Mouse (Mus musculus) liver, embryonic 13.5 days (tissue): Measurements from ENCODE around the gene Nmur1. TPM values are rescaled to one million over a fixed set of nuclear protein-coding genes. Genes with fewer than 3 reads are reported as not detected.

Experiments used
- ATAC-seq: fragments of 200-750 bp; cut with Nextera tagmentation; 2 replicates; pipeline ENCODE4 v1.8.0; 2017; ENCODE audit warnings: low read depth, mild to moderate bottlenecking, moderate number of reproducible peaks, moderate library complexity
- DNase-seq: peaks from one replicate; pipeline ENCODE4 v3.0.0; 2022
- H3K27ac ChIP-seq: fragments of 300-500 bp; sonication (generic); 2 replicates; pipeline ENCODE4 v1.5.1; 2015; ENCODE audit warnings: moderate library complexity, mild to moderate bottlenecking, inconsistent platforms
- H3K27me3 ChIP-seq: fragments of 300-500 bp; sonication (generic); 2 replicates; pipeline ENCODE4 v1.6.1; 2015; ENCODE audit warnings: mild to moderate bottlenecking, inconsistent platforms
- H3K36me3 ChIP-seq: fragments of 300-500 bp; sonication (generic); 2 replicates; pipeline ENCODE4 v1.6.1; 2015; ENCODE audit warnings: mild to moderate bottlenecking, inconsistent platforms
- H3K4me1 ChIP-seq: fragments of 300-500 bp; sonication (generic); replicated peaks from 2 replicates; pipeline ENCODE4 v1.6.1; 2015; ENCODE audit warnings: inconsistent platforms
- H3K4me2 ChIP-seq: fragments of 300-500 bp; sonication (generic); 2 replicates; pipeline ENCODE4 v1.6.1; 2015; ENCODE audit warnings: inconsistent platforms, mild to moderate bottlenecking, moderate library complexity
- H3K4me3 ChIP-seq: fragments of 300-500 bp; sonication (generic); replicated peaks from 2 replicates; pipeline ENCODE4 v1.5.1; 2015; ENCODE audit warnings: mild to moderate bottlenecking, inconsistent platforms
- H3K9ac ChIP-seq: fragments of 300-500 bp; sonication (generic); 2 replicates; pipeline ENCODE4 v1.6.1; 2015; ENCODE audit warnings: mild to moderate bottlenecking, inconsistent platforms
- H3K9me3 ChIP-seq: fragments of 300-500 bp; sonication (generic); replicated peaks from 2 replicates; pipeline ENCODE4 v1.6.1; 2016; ENCODE audit warnings: inconsistent platforms
- WGBS: fragments of 180-500 bp; shearing (Covaris S2); methylation state at CpG from one replicate; pipeline ENCODE4 v1.1.7; 2015; ENCODE audit not compliant: insufficient replicate concordance; 5-methylcytosine and 5-hydroxymethylcytosine counted together
- polyA plus RNA-seq: library from polyadenylated mRNA; unstranded; fragments of >200 nt; fragmentation: Nextera tagmentation; extraction: Ambion mirVana; gene quantifications from 2 replicates; pipeline ENCODE4 v1.2.1, GENCODE M21; 2015

Nmur1 gene
- polyA plus RNA-seq, 1 experiment from 2014 or later: not detected

- Histone ChIP-seq H3K9me3 (no peaks in the 10 kb centered on the region), H3K9ac (no peak overlapping the region), H3K27me3 (no peaks in the 10 kb centered on the region), H3K4me1 (peaks cover 6% of the 10 kb centered on the region), H3K27ac (no peak overlapping the region), H3K36me3 (no peaks in the 10 kb centered on the region), H3K4me2 (peak overlapping the region; percentile 8; the same call in 1 of the 2 replicates), H3K4me3 (no peak overlapping the region)
- no peak for ATAC-seq
- no peak for DNase-seq
- 44% methylated on average over 13 of the region's 13 CpGs for WGBS
Measured at GRCm38 (mm10) chr1:86456892-86457581, 31.0 kb upstream of the Nmur1 start.

GRCm38 (mm10) chr1:86452713-86453112 lies 26.7 kb upstream of the Nmur1 start:
- no peak overlapping the region for H3K9ac ChIP-seq
- no peak for ATAC-seq
- WGBS: 70% methylated on average over 5 of the region's 5 CpGs
- H3K4me3 ChIP-seq: no peak overlapping the region
- no peak overlapping the region for H3K4me2 ChIP-seq
- no peak overlapping the region for H3K27ac ChIP-seq
- no peak for DNase-seq
- no peaks in the 10 kb centered on the region for H3K27me3 ChIP-seq
- no peaks in the 10 kb centered on the region for H3K36me3 ChIP-seq
- H3K4me1 ChIP-seq: peaks cover 10% of the 10 kb centered on the region
- no peaks in the 10 kb centered on the region for H3K9me3 ChIP-seq

- Histone ChIP-seq H3K27ac (no peak overlapping the region), H3K27me3 (no peaks in the 10 kb centered on the region), H3K4me1 (peaks cover 23% of the 10 kb centered on the region), H3K9me3 (no peaks in the 10 kb centered on the region), H3K4me2 (no peak overlapping the region), H3K36me3 (no peaks in the 10 kb centered on the region), H3K4me3 (no peak overlapping the region), H3K9ac (no peak overlapping the region)
- ATAC-seq (no peak), DNase-seq (no peak)
- WGBS: 37% methylated on average over 6 of the region's 6 CpGs
Measured at GRCm38 (mm10) chr1:86449966-86450365, 23.9 kb upstream of the Nmur1 start.

GRCm38 (mm10) chr1:86448272-86448671 lies 22.2 kb upstream of the Nmur1 start:
- DNase-seq: no peak
- H3K4me2 ChIP-seq: no peak overlapping the region
- WGBS: 30% methylated on average over 4 of the region's 4 CpGs
- no peak overlapping the region for H3K9ac ChIP-seq
- no peak overlapping the region for H3K4me3 ChIP-seq
- peak overlapping the region; percentile 43 for H3K27ac ChIP-seq
- no peaks in the 10 kb centered on the region for H3K27me3 ChIP-seq
- no peaks in the 10 kb centered on the region for H3K9me3 ChIP-seq
- no peak for ATAC-seq
- no peaks in the 10 kb centered on the region for H3K36me3 ChIP-seq
- peaks cover 37% of the 10 kb centered on the region for H3K4me1 ChIP-seq

- ATAC-seq: no peak
- Histone ChIP-seq H3K27ac (peak overlapping the region; percentile 43), H3K4me3 (no peak overlapping the region), H3K4me2 (no peak overlapping the region), H3K4me1 (peaks cover 42% of the 10 kb centered on the region), H3K36me3 (no peaks in the 10 kb centered on the region), H3K27me3 (no peaks in the 10 kb centered on the region), H3K9me3 (no peaks in the 10 kb centered on the region), H3K9ac (no peak overlapping the region)
- WGBS: 44% methylated on average over 13 of the region's 13 CpGs
- no peak for DNase-seq
Measured at GRCm38 (mm10) chr1:86447596-86448171, 21.7 kb upstream of the Nmur1 start.

- peak overlapping the region; percentile 70 for H3K4me3 ChIP-seq
- peak overlapping the region; percentile 99 for H3K4me2 ChIP-seq
- peak overlapping the region; percentile 86 for H3K9ac ChIP-seq
- ATAC-seq (no peak), DNase-seq (no peak)
- WGBS: 39% methylated on average over 8 of the region's 8 CpGs
- H3K4me1 ChIP-seq: peaks cover 77% of the 10 kb centered on the region
- H3K27me3 ChIP-seq: no peaks in the 10 kb centered on the region
- no peaks in the 10 kb centered on the region for H3K36me3 ChIP-seq
- H3K9me3 ChIP-seq: no peaks in the 10 kb centered on the region
- peak overlapping the region; percentile 92 for H3K27ac ChIP-seq
Measured at GRCm38 (mm10) chr1:86443386-86444172, 17.6 kb upstream of the Nmur1 start.

- ATAC-seq: peak; percentile 13
- Histone ChIP-seq H3K4me3 (peak overlapping the region; percentile 70), H3K27me3 (no peaks in the 10 kb centered on the region), H3K9ac (peak overlapping the region; percentile 86), H3K36me3 (no peaks in the 10 kb centered on the region), H3K9me3 (no peaks in the 10 kb centered on the region), H3K4me2 (peak overlapping the region; percentile 99), H3K4me1 (peaks cover 76% of the 10 kb centered on the region), H3K27ac (peak overlapping the region; percentile 92)
- no peak for DNase-seq
- 8% methylated on average over 24 of the region's 24 CpGs for WGBS
Measured at GRCm38 (mm10) chr1:86442832-86443231, 16.8 kb upstream of the Nmur1 start.

GRCm38 (mm10) chr1:86441980-86442831 lies 16.2 kb upstream of the Nmur1 start:
- ATAC-seq (peak; percentile 49), DNase-seq (peak; percentile 73)
- WGBS: under 1% methylated on average over 81 of the region's 81 CpGs
- Histone ChIP-seq H3K4me3 (peak overlapping the region; percentile 70), H3K4me2 (peak overlapping the region; percentile 99), H3K36me3 (no peaks in the 10 kb centered on the region), H3K9ac (peak overlapping the region; percentile 86), H3K27ac (peak overlapping the region; percentile 92), H3K9me3 (no peaks in the 10 kb centered on the region), H3K4me1 (peaks cover 76% of the 10 kb centered on the region), H3K27me3 (no peaks in the 10 kb centered on the region)

GRCm38 (mm10) chr1:86441724-86441979 lies 15.6 kb upstream of the Nmur1 start:
- no peaks in the 10 kb centered on the region for H3K9me3 ChIP-seq
- H3K27ac ChIP-seq: peak overlapping the region; percentile 92
- H3K4me2 ChIP-seq: peak overlapping the region; percentile 99
- WGBS: 1% methylated on average over 5 of the region's 5 CpGs
- peak overlapping the region; percentile 86 for H3K9ac ChIP-seq
- H3K27me3 ChIP-seq: no peaks in the 10 kb centered on the region
- peaks cover 78% of the 10 kb centered on the region for H3K4me1 ChIP-seq
- no peak; the same call in 1 of the 2 replicates for ATAC-seq
- H3K36me3 ChIP-seq: no peaks in the 10 kb centered on the region
- peak overlapping the region; percentile 70 for H3K4me3 ChIP-seq
- DNase-seq: no peak

GRCm38 (mm10) chr1:86440887-86441723 lies 15.1 kb upstream of the Nmur1 start:
- H3K4me3 ChIP-seq: peak overlapping the region; percentile 70
- peak overlapping the region; percentile 99 for H3K4me2 ChIP-seq
- H3K36me3 ChIP-seq: no peaks in the 10 kb centered on the region
- peak; percentile 38 for DNase-seq
- peak; percentile 60 for ATAC-seq
- peak overlapping the region; percentile 86 for H3K9ac ChIP-seq
- no peaks in the 10 kb centered on the region for H3K9me3 ChIP-seq
- under 1% methylated on average over 23 of the region's 29 CpGs for WGBS
- no peaks in the 10 kb centered on the region for H3K27me3 ChIP-seq
- H3K27ac ChIP-seq: peak overlapping the region; percentile 92
- peaks cover 78% of the 10 kb centered on the region for H3K4me1 ChIP-seq
